Mouse (Mus musculus) myocyte (in vitro differentiated cells): ENCODE measurements at regions not wholly inside any gene's neighbourhood (a gene's known extent, or its start where the extent isn't known, plus 50 kb on each side); places are given as distances from the start of the nearest gene placed in this dataset.

Experiments used
- H3K27me3 ChIP-seq: one replicate; pipeline ENCODE4 v1.6.1; 2011; ENCODE audit not compliant: control insufficient read depth, insufficient read depth, insufficient read length
- H3K36me3 ChIP-seq: one replicate; pipeline ENCODE4 v1.6.1; 2011; ENCODE audit not compliant: control insufficient read depth, insufficient read depth
- H3K4me2 ChIP-seq: one replicate; pipeline ENCODE4 v1.6.1; 2011; ENCODE audit warnings: low read depth, control low read depth
- H3K4me3 ChIP-seq: one replicate; pipeline ENCODE4 v1.5.1; 2011; ENCODE audit warnings: mild to moderate bottlenecking, control low read depth, moderate library complexity
- H3K79me2 ChIP-seq: one replicate; pipeline ENCODE4 v1.6.1; 2011; ENCODE audit not compliant: control insufficient read depth, insufficient read depth
- H3ac ChIP-seq: one replicate; pipeline ENCODE4 v1.6.1; 2011; ENCODE audit not compliant: control insufficient read depth, insufficient read length
- CEBPB ChIP-seq: IDR thresholded peaks from 2 replicates; pipeline ENCODE4 v1.6.1; 2011; ENCODE audit warnings: mild to moderate bottlenecking, moderate library complexity; ENCODE audit not compliant: poor library complexity, insufficient read depth, severe bottlenecking
- E2F4 ChIP-seq: IDR thresholded peaks from one replicate; pipeline ENCODE4 v1.6.1; 2011; ENCODE audit warnings: mild to moderate bottlenecking, control low read depth, moderate library complexity; ENCODE audit not compliant: insufficient read depth
- MAX ChIP-seq: IDR thresholded peaks from one replicate; pipeline ENCODE4 v1.6.1; 2011; ENCODE audit warnings: low read depth, mild to moderate bottlenecking, control low read depth
- MYOD1 ChIP-seq, 3 experiments: IDR thresholded peaks; one replicate each; pipeline ENCODE4 v1.6.1; 2011; ENCODE audit warnings: control low read depth in 2 of 3, low read depth in 2 of 3, mild to moderate bottlenecking in 2 of 3, moderate library complexity in 1 of 3; ENCODE audit not compliant: insufficient read length in 2 of 3, control insufficient read depth in 1 of 3
- MYOG ChIP-seq, 3 experiments: IDR thresholded peaks; one replicate each; pipeline ENCODE4 v1.6.1; 2011; ENCODE audit warnings: control low read depth in 2 of 3, low read depth in 2 of 3, mild to moderate bottlenecking in 2 of 3; ENCODE audit not compliant: insufficient read length in 2 of 3, control insufficient read depth in 1 of 3, insufficient read depth in 1 of 3
- POLR2A ChIP-seq: IDR thresholded peaks from one replicate; pipeline ENCODE4 v1.6.1; 2011; ENCODE audit warnings: low read depth, mild to moderate bottlenecking, control low read depth, moderate library complexity; ENCODE audit not compliant: insufficient read length
- POLR2AphosphoS2 ChIP-seq: IDR thresholded peaks from one replicate; pipeline ENCODE4 v1.6.1; 2011; ENCODE audit warnings: low read depth, control low read depth; ENCODE audit not compliant: insufficient read length
- REST ChIP-seq: IDR thresholded peaks from one replicate; pipeline ENCODE4 v1.6.1; 2011; ENCODE audit warnings: mild to moderate bottlenecking, control low read depth, moderate library complexity; ENCODE audit not compliant: insufficient read depth, insufficient read length
- SRF ChIP-seq: IDR thresholded peaks from one replicate; pipeline ENCODE4 v1.6.1; 2011; ENCODE audit warnings: low read depth; ENCODE audit not compliant: control insufficient read depth, insufficient read length
- TCF12 ChIP-seq: IDR thresholded peaks from one replicate; pipeline ENCODE4 v1.6.1; 2011; ENCODE audit warnings: mild to moderate bottlenecking, control low read depth; ENCODE audit not compliant: poor library complexity, insufficient read depth, severe bottlenecking
- TCF3 ChIP-seq: IDR thresholded peaks from one replicate; pipeline ENCODE4 v1.6.1; 2011; ENCODE audit warnings: low read depth, control low read depth; ENCODE audit not compliant: insufficient read length
- USF1 ChIP-seq: IDR thresholded peaks from one replicate; pipeline ENCODE4 v1.6.1; 2011; ENCODE audit warnings: low read depth, mild to moderate bottlenecking, control low read depth, moderate library complexity

DNA sequence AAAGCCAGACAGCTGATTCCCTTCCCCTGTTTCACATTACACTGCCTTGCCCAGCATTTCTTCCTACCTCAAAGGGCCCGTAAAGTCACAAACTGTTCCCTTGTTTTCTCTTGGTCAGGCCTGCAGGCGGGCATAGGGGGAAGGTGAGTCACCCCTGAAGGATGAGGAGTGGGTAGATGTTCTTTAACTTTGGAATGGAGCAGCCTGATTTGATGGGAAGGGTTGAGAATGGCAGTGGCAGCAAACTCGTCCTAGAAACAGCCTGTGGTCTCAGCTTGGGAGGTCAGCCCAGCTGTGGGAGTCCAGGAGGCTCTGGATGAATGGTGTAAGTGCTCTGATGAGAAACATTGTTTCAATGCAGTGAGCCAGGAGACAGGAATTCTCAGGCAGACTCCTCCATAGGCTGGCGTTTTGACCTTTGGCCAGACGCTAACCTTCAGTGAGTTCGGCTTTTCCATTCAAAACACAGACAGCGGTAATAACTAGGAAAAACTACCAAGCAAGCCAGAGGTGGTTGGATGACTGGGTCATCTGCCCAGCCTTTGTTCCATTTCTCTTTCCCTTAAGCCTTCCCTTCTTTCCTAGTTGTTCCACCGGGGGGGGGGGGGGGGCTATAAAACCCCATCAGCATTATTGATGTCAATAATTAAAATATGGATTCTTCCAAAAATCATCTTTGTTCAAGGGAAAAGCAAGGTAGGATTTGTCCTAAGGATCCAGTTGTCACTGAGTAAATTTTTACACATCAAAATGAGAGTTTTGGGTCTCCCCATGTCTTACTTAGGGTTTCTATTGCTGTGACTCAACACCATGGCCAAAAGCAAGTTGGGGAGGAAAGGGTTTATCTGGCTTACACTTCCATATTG lies 109.4 kb upstream of the Cpm start:
- Histone ChIP-seq H3K4me3 (no peak overlapping the region), H3K36me3 (no peaks in the 10 kb centered on the region), H3K27me3 (no peaks in the 10 kb centered on the region), H3ac (no peak overlapping the region), H3K4me2 (no peak overlapping the region), H3K79me2 (no peaks in the 10 kb centered on the region)
- TF ChIP-seq E2F4: no peak
- TF ChIP-seq POLR2A: no peak
- TF ChIP-seq USF1: no peak
- TF ChIP-seq TCF3: no peak
- no peak for TF ChIP-seq SRF
- TF ChIP-seq MYOG (IDR thresholded peaks at IDR 0.05; ENCODE audit: control insufficient read depth in 1 of 3, insufficient read depth in 1 of 3, insufficient read length in 2 of 3, low read depth in 2 of 3): no peak
- TF ChIP-seq MAX: no peak
- TF ChIP-seq CEBPB: no peak
- TF ChIP-seq POLR2AphosphoS2: no peak
- no peak for TF ChIP-seq REST
- no peak for TF ChIP-seq TCF12
- TF ChIP-seq MYOD1 (IDR thresholded peaks at IDR 0.05; ENCODE audit: control insufficient read depth in 1 of 3, insufficient read length in 2 of 3, low read depth in 2 of 3): no peak

DNA sequence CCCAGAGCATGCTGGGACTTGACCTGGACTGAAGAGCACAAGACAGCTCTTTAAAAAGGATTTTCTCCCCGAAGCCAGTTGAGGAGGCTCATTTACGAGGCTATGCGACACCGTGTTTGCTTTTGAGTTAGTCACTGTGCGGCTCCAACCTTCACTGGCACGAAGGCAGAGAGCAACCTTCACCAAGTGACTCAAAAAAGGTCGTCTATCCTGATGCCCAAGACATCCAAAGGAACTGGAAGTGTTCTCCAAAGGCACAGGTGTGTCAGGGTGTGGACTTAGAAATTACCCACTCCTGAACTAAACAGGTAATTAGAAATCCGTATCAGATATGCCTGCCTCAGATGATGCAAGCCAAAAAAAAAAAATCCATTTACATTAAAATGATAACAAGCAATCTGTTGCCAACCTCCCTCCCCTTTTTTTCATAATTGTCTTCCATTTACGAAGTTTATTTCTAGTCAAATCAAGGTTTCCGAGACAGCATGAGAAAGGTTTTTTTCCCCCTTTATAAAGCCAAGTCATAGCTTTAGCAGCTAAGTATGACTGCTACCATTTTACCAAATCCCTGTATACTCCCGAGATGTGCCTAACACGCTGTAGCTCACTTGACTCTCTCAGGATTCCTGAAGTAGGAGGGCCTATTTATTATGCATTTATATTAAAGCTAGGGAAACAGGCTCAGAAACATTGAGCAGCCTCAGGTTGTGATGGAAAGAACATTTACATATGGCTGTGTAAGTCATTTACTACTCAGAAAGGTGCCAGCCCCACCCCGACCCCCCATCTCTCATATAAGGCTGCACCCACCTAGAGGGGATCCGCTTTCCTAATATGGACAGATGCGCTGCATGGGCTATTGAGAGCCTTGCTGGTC lies 110.3 kb upstream of the Cpm start:
- Histone ChIP-seq H3K4me3 (no peak overlapping the region), H3K4me2 (no peak overlapping the region), H3ac (no peak overlapping the region), H3K36me3 (no peaks in the 10 kb centered on the region), H3K27me3 (no peaks in the 10 kb centered on the region), H3K79me2 (no peaks in the 10 kb centered on the region)
- TF ChIP-seq POLR2AphosphoS2 (no peak), MYOD1 (IDR thresholded peaks at IDR 0.05; ENCODE audit: control insufficient read depth in 1 of 3, insufficient read length in 2 of 3, low read depth in 2 of 3) (no peak)

DNA sequence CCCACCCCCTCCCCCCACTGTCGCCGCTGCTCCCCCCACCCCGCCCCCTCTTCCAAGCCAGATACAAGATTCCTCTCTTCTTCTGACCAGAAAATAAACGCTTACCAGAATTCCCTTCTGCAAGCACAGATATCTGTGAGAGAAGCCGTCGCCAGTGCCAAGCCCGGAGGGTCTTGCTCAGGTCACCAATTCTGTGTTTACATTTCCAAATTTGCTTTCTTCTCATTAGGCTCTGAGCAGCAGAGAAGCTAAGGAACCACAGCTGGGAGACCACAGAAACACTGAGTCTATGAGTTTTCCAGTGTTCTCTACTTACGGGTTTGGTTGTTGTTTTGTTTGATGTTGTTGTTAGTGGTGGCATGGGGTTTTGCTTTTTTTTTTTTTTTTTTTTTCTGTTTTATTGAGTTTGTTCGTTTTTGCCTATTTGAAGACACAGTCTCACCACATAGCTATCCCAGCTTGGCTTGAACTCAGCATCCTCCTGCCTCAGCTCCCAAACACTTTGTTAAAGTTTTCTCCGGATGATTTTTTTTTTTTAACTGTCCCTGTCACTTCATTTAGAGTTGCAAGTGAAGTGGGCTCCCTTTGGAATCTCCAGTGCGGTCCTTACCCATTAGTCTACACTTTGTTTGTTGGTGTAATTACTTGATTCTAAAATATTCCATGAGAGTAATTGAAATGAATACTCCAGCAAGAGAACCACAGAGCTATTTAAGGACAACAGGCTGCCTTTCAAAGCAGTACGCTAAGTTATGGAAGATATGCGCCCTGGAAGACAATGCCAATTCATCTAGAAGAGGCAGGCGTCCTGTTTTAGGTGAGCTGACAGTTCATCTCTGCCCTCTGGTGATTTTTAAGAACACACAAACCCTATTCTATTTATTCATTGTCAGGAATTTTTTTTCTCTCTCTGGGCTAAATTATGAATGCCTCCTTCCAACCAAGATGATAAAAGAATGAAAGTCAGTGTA lies 111.2 kb upstream of the Cpm start:
- H3K27me3 ChIP-seq: no peaks in the 10 kb centered on the region
- H3K79me2 ChIP-seq: no peaks in the 10 kb centered on the region
- H3K4me2 ChIP-seq: no peak overlapping the region
- TF ChIP-seq TCF3 (no peak), MYOD1 (IDR thresholded peaks at IDR 0.05; ENCODE audit: control insufficient read depth in 1 of 3, insufficient read length in 2 of 3, low read depth in 2 of 3) (no peak), E2F4 (no peak), MYOG (IDR thresholded peaks at IDR 0.05; ENCODE audit: control insufficient read depth in 1 of 3, insufficient read depth in 1 of 3, insufficient read length in 2 of 3, low read depth in 2 of 3) (no peak)
- H3K36me3 ChIP-seq: no peaks in the 10 kb centered on the region
- H3ac ChIP-seq: no peak overlapping the region
- H3K4me3 ChIP-seq: no peak overlapping the region

DNA sequence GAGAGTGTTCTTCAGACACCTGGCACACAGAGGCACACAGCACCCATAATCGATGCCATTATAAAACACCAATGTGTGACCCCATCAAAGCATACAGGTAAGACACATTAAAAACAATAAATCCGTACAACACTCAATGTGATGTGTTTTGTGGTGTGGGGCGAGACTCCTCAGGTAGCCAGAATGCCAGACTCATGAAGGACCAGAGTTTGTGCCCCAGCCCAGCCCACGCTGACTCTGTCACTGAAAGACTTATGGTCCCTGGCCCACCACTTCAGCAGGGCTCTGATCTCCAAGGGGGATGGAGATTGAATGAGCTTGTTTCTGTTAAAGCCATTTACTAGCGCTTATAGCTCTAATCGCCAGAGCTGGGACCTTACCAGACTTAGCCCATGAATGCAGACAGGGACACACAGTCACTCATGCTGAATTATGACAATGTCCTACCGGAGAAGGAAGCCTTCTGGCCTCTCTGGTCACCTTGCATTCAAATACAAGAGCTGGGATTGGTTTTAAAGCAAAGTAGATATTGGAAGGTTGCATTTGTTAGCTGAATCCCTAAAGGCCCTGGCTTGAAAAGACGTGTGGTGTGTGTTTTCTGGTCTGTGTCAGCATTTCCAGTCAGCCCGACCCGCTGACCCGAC lies 112.1 kb upstream of the Cpm start:
- TF ChIP-seq USF1 (no peak), TCF3 (no peak), POLR2AphosphoS2 (no peak)
- H3K4me3 ChIP-seq: no peak overlapping the region
- no peaks in the 10 kb centered on the region for H3K79me2 ChIP-seq
- no peak overlapping the region for H3ac ChIP-seq
- no peaks in the 10 kb centered on the region for H3K36me3 ChIP-seq
- no peak overlapping the region for H3K4me2 ChIP-seq
- no peaks in the 10 kb centered on the region for H3K27me3 ChIP-seq

DNA sequence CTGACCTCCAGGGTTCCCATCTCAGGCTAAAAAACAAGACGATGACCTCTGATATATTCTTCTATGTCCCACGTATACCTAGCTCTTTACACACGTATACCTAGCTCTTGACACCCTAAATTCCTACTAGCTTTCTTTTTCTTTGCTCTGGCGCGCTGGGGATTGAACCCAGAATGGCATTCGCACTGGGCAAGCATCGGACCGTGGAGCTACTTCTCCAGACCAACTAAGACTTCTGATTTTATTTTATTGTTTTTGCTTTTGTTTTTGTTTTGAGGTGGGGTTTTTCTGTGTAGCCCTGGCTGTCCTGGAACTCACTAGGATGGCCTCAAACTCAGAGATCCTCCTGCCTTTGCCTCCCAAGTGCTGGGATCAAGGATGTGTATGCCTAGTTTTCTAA lies 112.8 kb upstream of the Cpm start:
- Histone ChIP-seq H3K27me3 (no peaks in the 10 kb centered on the region), H3K4me2 (no peak overlapping the region), H3ac (no peak overlapping the region), H3K4me3 (no peak overlapping the region), H3K79me2 (no peaks in the 10 kb centered on the region), H3K36me3 (no peaks in the 10 kb centered on the region)
- TF ChIP-seq POLR2A (no peak), E2F4 (no peak), MAX (no peak), TCF12 (no peak), POLR2AphosphoS2 (no peak), CEBPB (no peak), SRF (no peak), MYOD1 (IDR thresholded peaks at IDR 0.05; ENCODE audit: control insufficient read depth in 1 of 3, insufficient read length in 2 of 3, low read depth in 2 of 3) (no peak), TCF3 (no peak)
